Mouse (Mus musculus): Measurements from ENCODE around the gene Ppp3ca. TPM values are rescaled to one million over a fixed set of nuclear protein-coding genes. Genes with fewer than 3 reads are reported as not detected.
A peak's percentile ranks its signal among the peaks of the same experiment; 100 is the strongest.

The Ppp3ca gene
- polyA plus RNA-seq, 1 experiment from 2014 or later, result 84.3 TPM

- Histone ChIP-seq H3K36me3 (replicated peaks) (no peaks in the 10 kb centered on the region), H3K4me3 (replicated peaks) (peak overlapping the region; percentile 83), H3K27ac (peak overlapping the region; percentile 95; the same call in 1 of the 2 replicates), H3K27me3 (no peaks in the 10 kb centered on the region), H3K9me3 (no peaks in the 10 kb centered on the region), H3K4me2 (peak overlapping the region; percentile 77), H3K4me1 (peaks cover 21% of the 10 kb centered on the region), H3K9ac (peak overlapping the region; percentile 87)
- 3% methylated on average over 5 of the region's 5 CpGs for WGBS
- ATAC-seq (ENCODE audit: low FRiP score), result no peak
Measured at GRCm38 (mm10) chr3:136671940-136672278, 2.0 kb downstream of the Ppp3ca start.

GRCm38 (mm10) chr3:136672870-136673269 lies 2.9 kb downstream of the Ppp3ca start:
- Histone ChIP-seq H3K4me1 (peaks cover 21% of the 10 kb centered on the region), H3K36me3 (replicated peaks) (no peaks in the 10 kb centered on the region), H3K9ac (no peak overlapping the region), H3K27ac (no peak overlapping the region), H3K9me3 (no peaks in the 10 kb centered on the region), H3K27me3 (no peaks in the 10 kb centered on the region), H3K4me3 (replicated peaks) (no peak overlapping the region), H3K4me2 (no peak overlapping the region)
- no peak for ATAC-seq (ENCODE audit: low FRiP score)
- 78% methylated on average over 3 of the region's 3 CpGs for WGBS

GRCm38 (mm10) chr3:136673363-136673762 lies 3.4 kb downstream of the Ppp3ca start:
- 89% methylated on average over 2 of the region's 2 CpGs for WGBS
- H3K27me3 ChIP-seq, result no peaks in the 10 kb centered on the region
- no peak overlapping the region for H3K4me2 ChIP-seq
- H3K27ac ChIP-seq, result no peak overlapping the region
- no peak overlapping the region for H3K9ac ChIP-seq
- peaks cover 21% of the 10 kb centered on the region for H3K4me1 ChIP-seq
- H3K9me3 ChIP-seq, result no peaks in the 10 kb centered on the region
- no peaks in the 10 kb centered on the region for H3K36me3 ChIP-seq (replicated peaks)
- no peak overlapping the region for H3K4me3 ChIP-seq (replicated peaks)
- ATAC-seq (ENCODE audit: low FRiP score), result no peak

GRCm38 (mm10) chr3:136674486-136674885 lies 4.6 kb downstream of the Ppp3ca start:
- Histone ChIP-seq H3K4me2 (no peak overlapping the region), H3K4me1 (peaks cover 22% of the 10 kb centered on the region), H3K27me3 (no peaks in the 10 kb centered on the region), H3K36me3 (replicated peaks) (no peaks in the 10 kb centered on the region), H3K27ac (no peak overlapping the region), H3K4me3 (replicated peaks) (no peak overlapping the region), H3K9ac (no peak overlapping the region), H3K9me3 (no peaks in the 10 kb centered on the region)
- no peak for ATAC-seq (ENCODE audit: low FRiP score)
- 85% methylated on average over 5 of the region's 5 CpGs for WGBS

- Histone ChIP-seq H3K4me2 (no peak overlapping the region), H3K9ac (no peak overlapping the region), H3K9me3 (no peaks in the 10 kb centered on the region), H3K27me3 (no peaks in the 10 kb centered on the region), H3K27ac (no peak overlapping the region), H3K4me3 (replicated peaks) (no peak overlapping the region), H3K4me1 (peaks cover 32% of the 10 kb centered on the region), H3K36me3 (replicated peaks) (no peaks in the 10 kb centered on the region)
- ATAC-seq (ENCODE audit: low FRiP score), result no peak
- WGBS, result 98% methylated on average over 2 of the region's 2 CpGs
Measured at GRCm38 (mm10) chr3:136676991-136677390, 7.1 kb downstream of the Ppp3ca start.

GRCm38 (mm10) chr3:136678386-136678785 lies 8.5 kb downstream of the Ppp3ca start:
- no peaks in the 10 kb centered on the region for H3K27me3 ChIP-seq
- H3K27ac ChIP-seq, result no peak overlapping the region
- no peak overlapping the region for H3K4me2 ChIP-seq
- H3K4me3 ChIP-seq (replicated peaks), result no peak overlapping the region
- H3K9me3 ChIP-seq, result no peaks in the 10 kb centered on the region
- H3K9ac ChIP-seq, result no peak overlapping the region
- no peak for ATAC-seq (ENCODE audit: low FRiP score)
- H3K36me3 ChIP-seq (replicated peaks), result no peaks in the 10 kb centered on the region
- 76% methylated on average over 8 of the region's 8 CpGs for WGBS
- H3K4me1 ChIP-seq, result peaks cover 28% of the 10 kb centered on the region

- H3K27me3 ChIP-seq, result no peaks in the 10 kb centered on the region
- ATAC-seq (ENCODE audit: low FRiP score), result no peak
- no peak overlapping the region for H3K4me3 ChIP-seq (replicated peaks)
- no peaks in the 10 kb centered on the region for H3K9me3 ChIP-seq
- H3K9ac ChIP-seq, result no peak overlapping the region
- peaks cover 21% of the 10 kb centered on the region for H3K4me1 ChIP-seq
- no peak overlapping the region for H3K27ac ChIP-seq
- H3K4me2 ChIP-seq, result no peak overlapping the region
- WGBS, result 68% methylated on average over 6 of the region's 6 CpGs
- no peaks in the 10 kb centered on the region for H3K36me3 ChIP-seq (replicated peaks)
Measured at GRCm38 (mm10) chr3:136679903-136680491, 10.1 kb downstream of the Ppp3ca start.

- H3K9ac ChIP-seq, result no peak overlapping the region
- peaks cover 21% of the 10 kb centered on the region for H3K4me1 ChIP-seq
- H3K4me3 ChIP-seq (replicated peaks), result no peak overlapping the region
- no peak overlapping the region for H3K4me2 ChIP-seq
- H3K27ac ChIP-seq, result no peak overlapping the region
- H3K9me3 ChIP-seq, result no peaks in the 10 kb centered on the region
- H3K36me3 ChIP-seq (replicated peaks), result no peaks in the 10 kb centered on the region
- H3K27me3 ChIP-seq, result no peaks in the 10 kb centered on the region
- 92% methylated on average over 8 of the region's 8 CpGs for WGBS
- ATAC-seq (ENCODE audit: low FRiP score), result no peak
Measured at GRCm38 (mm10) chr3:136682242-136682641, 12.3 kb downstream of the Ppp3ca start.

GRCm38 (mm10) chr3:136684191-136684958 lies 14.5 kb downstream of the Ppp3ca start:
- 93% methylated on average over 15 of the region's 15 CpGs for WGBS
- ATAC-seq (ENCODE audit: low FRiP score), result no peak
- H3K4me2 ChIP-seq, result no peak overlapping the region
- H3K9me3 ChIP-seq, result no peaks in the 10 kb centered on the region
- no peak overlapping the region for H3K27ac ChIP-seq
- no peak overlapping the region for H3K9ac ChIP-seq
- H3K36me3 ChIP-seq (replicated peaks), result no peaks in the 10 kb centered on the region
- H3K4me3 ChIP-seq (replicated peaks), result no peak overlapping the region
- no peaks in the 10 kb centered on the region for H3K27me3 ChIP-seq
- H3K4me1 ChIP-seq, result peaks cover 22% of the 10 kb centered on the region

GRCm38 (mm10) chr3:136686429-136686828 lies 16.5 kb downstream of the Ppp3ca start:
- Histone ChIP-seq H3K4me3 (replicated peaks) (no peak overlapping the region), H3K27ac (no peak overlapping the region), H3K27me3 (no peaks in the 10 kb centered on the region), H3K9me3 (no peaks in the 10 kb centered on the region), H3K9ac (no peak overlapping the region), H3K36me3 (replicated peaks) (no peaks in the 10 kb centered on the region), H3K4me1 (peaks cover 13% of the 10 kb centered on the region), H3K4me2 (no peak overlapping the region)
- no peak for ATAC-seq (ENCODE audit: low FRiP score)
- WGBS, result 90% methylated on average over 8 of the region's 8 CpGs

GRCm38 (mm10) chr3:136688101-136688586 lies 18.2 kb downstream of the Ppp3ca start:
- H3K27ac ChIP-seq, result no peak overlapping the region
- H3K4me1 ChIP-seq, result 0 out of 2 replicates have a peak, but pooled peaks cover 6% of the 10 kb centered on the region
- WGBS, result 81% methylated on average over 9 of the region's 9 CpGs
- H3K27me3 ChIP-seq, result no peaks in the 10 kb centered on the region
- no peaks in the 10 kb centered on the region for H3K36me3 ChIP-seq (replicated peaks)
- H3K9ac ChIP-seq, result no peak overlapping the region
- no peaks in the 10 kb centered on the region for H3K9me3 ChIP-seq
- H3K4me2 ChIP-seq, result no peak overlapping the region
- no peak overlapping the region for H3K4me3 ChIP-seq (replicated peaks)
- ATAC-seq (ENCODE audit: low FRiP score), result no peak

- Histone ChIP-seq H3K4me1 (0 out of 2 replicates have a peak, but pooled peaks cover 6% of the 10 kb centered on the region), H3K36me3 (replicated peaks) (no peaks in the 10 kb centered on the region), H3K4me3 (replicated peaks) (no peak overlapping the region), H3K4me2 (no peak overlapping the region), H3K9me3 (no peaks in the 10 kb centered on the region), H3K9ac (no peak overlapping the region), H3K27me3 (no peaks in the 10 kb centered on the region), H3K27ac (no peak overlapping the region)
- WGBS, result 90% methylated on average over 7 of the region's 7 CpGs
- ATAC-seq (ENCODE audit: low FRiP score), result no peak
Measured at GRCm38 (mm10) chr3:136689793-136690543, 20.0 kb downstream of the Ppp3ca start.

Measured in forebrain, embryonic 12.5 days (tissue).